Mouse (Mus musculus) left cerebral cortex, postnatal 10 days (tissue): Measurements from ENCODE around the gene Nmt1. TPM values are rescaled to one million over a fixed set of nuclear protein-coding genes. Genes with fewer than 3 reads are reported as not detected.
A peak's percentile ranks its signal among the peaks of the same experiment; 100 is the strongest.

Source experiments
- DNase-seq, 2 experiments: peaks; one replicate each; pipeline ENCODE4 v3.0.0; 2021 to 2022; ENCODE audit warnings: low spot score in 2 of 2, mixed read lengths in 1 of 2; ENCODE audit errors: extremely low spot score in 1 of 2
- intact Hi-C: fragments of 180-260 bp; cut with DNase I; formaldehyde crosslinking; loops from one replicate; pipeline ENCODE4 v1.15.1; 2025
- microRNA-seq: library from miRNA; unstranded; fragments of <30 nt; microRNA quantifications from one replicate; pipeline ENCODE4 v1.2.0, GENCODE M21; 2022
- total RNA-seq, 2 experiments: library from RNA; stranded (reverse); gene quantifications; 2 replicates each; pipeline ENCODE4 v1.2.3; 2021

Nmt1 gene
- total RNA-seq, 2 experiments from 2014 or later = 82.8 to 83.1 TPM

DNA sequence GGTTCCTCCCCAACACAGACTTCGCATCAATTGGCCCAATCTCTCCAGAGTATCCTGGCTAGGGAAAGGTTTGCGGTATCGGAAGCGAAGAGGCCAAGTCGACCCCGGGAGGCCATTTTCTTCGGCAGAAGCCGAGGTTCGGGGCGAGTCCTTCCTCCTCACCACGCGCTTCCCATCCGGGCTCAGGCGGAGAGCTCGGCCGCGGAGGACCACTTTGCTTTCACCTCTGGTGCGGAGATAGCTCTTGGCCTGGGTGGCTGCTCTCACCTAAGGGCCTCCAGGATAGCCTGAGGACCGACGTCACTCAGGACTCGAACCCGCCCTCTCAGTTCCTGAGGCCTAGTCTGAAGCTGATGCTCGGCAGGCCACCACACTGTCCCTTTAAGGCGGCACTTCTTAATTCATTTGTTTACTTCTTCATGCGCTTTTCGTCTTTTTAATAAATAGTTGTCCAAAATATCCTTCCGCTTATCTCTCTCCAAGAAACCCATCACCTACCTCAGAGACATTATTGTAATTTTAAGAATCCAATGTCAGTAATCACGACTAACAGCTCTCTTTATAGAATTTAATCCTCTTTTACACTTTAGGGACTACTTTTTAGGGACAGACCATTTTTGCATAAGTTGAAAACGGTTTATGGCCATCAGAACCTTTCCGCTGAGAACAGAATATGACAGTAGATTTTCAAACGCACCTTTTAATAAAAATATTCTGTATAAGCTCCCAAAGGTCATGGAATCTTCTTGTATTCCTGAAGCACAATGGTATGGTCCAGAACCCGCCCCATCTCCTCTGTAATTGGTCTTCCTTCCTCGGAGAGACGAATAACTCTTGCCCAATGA, 87.4 kb downstream of the Nmt1 start:
- intact Hi-C loops = loop anchor here (2.0 kb wide), 2 partner anchors 17 to 43 kb away; partner anchors contain the start of gene Hexim2
- DNase-seq = peak; percentile 84 to 88

DNA sequence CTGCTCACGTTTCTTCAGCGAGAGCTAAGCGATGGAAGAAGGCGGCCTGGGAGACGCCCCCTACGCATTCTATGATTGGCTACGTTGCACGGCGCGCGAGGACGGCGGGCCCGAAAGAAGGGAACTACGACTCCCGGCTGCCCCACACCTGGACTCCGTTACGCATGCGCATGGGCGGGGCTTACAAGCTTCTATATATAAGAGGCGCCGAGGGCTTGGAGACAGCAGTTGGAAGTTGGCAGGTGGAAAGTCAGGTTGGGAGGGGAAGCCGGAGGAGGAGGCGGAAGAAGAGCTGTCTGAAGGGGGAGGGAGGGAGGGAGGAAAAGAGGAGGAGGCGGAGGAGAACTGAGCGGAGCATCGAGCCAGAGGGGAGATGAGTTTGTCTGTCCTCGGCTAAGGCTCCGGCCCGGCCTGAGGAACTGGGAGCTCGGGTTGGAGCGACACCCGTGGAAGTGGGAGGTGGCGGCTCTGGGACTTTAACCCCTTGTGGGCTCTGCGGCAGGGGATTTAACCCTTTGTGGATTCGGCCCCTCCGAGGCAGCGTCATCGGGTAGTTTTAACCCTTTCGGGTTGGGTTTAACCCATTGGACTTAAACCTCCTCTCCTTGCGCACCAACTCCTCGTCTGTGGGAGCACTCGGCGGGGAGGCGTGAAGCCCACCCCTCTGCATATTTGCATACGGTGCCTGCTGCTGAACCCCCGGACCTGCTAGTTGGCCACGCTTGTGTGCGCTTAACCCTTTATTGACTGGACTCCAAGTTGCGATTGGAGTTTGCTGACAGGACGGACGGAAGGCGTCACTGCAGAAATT, 88.2 kb downstream of the Nmt1 start, which contains the start of gene Hexim1:
TSS of gene Hexim1 (plus strand) at position 224 of the 811 bp plus-strand sequence.
- intact Hi-C loops = loop anchor here (2.0 kb wide), 2 partner anchors 17 to 43 kb away; partner anchors contain the start of gene Hexim2
- DNase-seq = peak; percentile 99 to 100

DNA sequence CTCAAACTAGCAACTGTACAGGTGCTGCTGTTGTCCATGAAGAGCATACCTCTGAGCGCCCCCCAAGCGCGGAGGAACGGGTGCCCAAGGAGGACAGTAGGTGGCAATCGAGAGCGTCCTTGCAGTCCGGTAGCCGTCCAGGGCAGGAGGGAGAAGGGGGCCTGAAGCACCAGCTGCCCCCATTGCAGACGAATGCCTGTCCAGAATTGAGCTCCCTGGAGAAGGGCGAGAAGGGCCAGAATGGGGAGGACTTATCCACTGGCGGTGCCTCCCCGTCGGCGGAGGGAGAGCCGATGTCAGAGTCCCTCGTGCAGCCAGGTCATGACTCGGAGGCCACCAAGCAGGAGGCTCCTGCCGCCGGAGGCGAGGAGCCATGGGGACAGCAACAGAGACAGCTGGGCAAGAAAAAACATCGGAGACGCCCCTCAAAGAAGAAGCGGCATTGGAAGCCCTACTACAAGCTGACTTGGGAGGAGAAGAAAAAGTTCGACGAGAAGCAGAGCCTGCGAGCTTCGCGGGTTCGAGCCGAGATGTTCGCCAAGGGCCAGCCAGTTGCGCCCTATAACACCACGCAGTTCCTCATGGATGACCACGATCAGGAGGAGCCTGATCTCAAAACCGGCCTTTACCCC, 89.1 kb downstream of the Nmt1 start:
- DNase-seq = peak; percentile 67 to 87
- intact Hi-C loops = loop anchor here (2.0 kb wide), 2 partner anchors 16 to 42 kb away; partner anchors contain the start of gene Hexim2

DNA sequence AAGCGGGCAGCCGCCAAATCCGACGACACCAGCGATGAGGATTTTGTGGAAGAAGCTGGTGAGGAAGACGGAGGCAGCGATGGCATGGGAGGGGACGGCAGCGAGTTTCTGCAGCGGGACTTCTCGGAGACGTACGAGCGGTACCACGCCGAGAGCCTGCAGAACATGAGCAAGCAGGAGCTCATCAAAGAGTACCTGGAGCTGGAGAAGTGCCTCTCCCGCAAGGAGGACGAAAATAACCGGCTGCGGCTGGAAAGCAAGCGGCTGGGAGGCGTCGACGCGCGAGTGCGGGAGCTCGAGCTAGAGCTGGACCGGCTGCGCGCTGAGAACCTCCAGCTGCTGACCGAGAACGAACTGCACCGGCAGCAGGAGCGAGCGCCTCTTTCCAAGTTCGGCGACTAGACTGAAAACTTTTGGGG, 89.6 kb downstream of the Nmt1 start:
- intact Hi-C loops = loop anchor here (2.0 kb wide), 2 partner anchors 15 to 41 kb away; partner anchors contain the start of gene Hexim2
- peak in 1 of 2 experiments; percentile 66 for DNase-seq

Small RNA genes lying within 50 kb of the gene (microRNA-seq; reads per million reads assigned to microRNA genes)
- not detected for gene Mir6931

Other genes starting within 250 kb of the Nmt1 start
- gene Gjc1, start 208.5 kb upstream of the Nmt1 start, total RNA-seq = 10 to 100 TPM; 19.7 to 26.1 TPM
- gene Higd1b, start 192.3 kb upstream of the Nmt1 start, total RNA-seq = 1 to 10 TPM; 7.9 to 8.1 TPM
- gene Eftud2, start 147.2 kb upstream of the Nmt1 start, total RNA-seq = 100 to 1,000 TPM; 101 to 102 TPM
- gene Ccdc103, start 147.0 kb upstream of the Nmt1 start, total RNA-seq = 1 to 10 TPM; 1.3 to 1.6 TPM
- gene Fam187a, start 143.0 kb upstream of the Nmt1 start, total RNA-seq = not detected
- 100 to 1,000 TPM; 109 to 117 TPM for gene Gfap, start 127.3 kb upstream of the Nmt1 start, total RNA-seq
- gene Kif18b, start 103.1 kb upstream of the Nmt1 start, total RNA-seq = 1 to 10 TPM; 1.2 to 1.9 TPM
- gene C1ql1, start 81.5 kb upstream of the Nmt1 start, total RNA-seq = 10 to 100 TPM; 19.7 to 23.9 TPM
- gene Dcakd, start 143 bp downstream of the Nmt1 start, total RNA-seq = 10 to 100 TPM; 97.2 to 97.4 TPM
- gene Plcd3, start 73.5 kb downstream of the Nmt1 start, total RNA-seq = 10 to 100 TPM; 15.1 to 16.4 TPM
- 10 to 100 TPM; 70.0 to 80.0 TPM for gene Acbd4, start 73.5 kb downstream of the Nmt1 start, total RNA-seq
- gene Hexim1, start 88.0 kb downstream of the Nmt1 start, total RNA-seq = 10 to 100 TPM; 31.8 to 33.9 TPM
- gene Hexim2, start 104.2 kb downstream of the Nmt1 start, total RNA-seq = 10 to 100 TPM; 20.1 to 20.7 TPM
- 10 to 100 TPM; 79.5 to 80.7 TPM for gene Fmnl1, start 142.9 kb downstream of the Nmt1 start, total RNA-seq
- gene 1700023F06Rik, start 180.4 kb downstream of the Nmt1 start, total RNA-seq = 1 to 10 TPM; 1.3 to 1.7 TPM
- 1 to 10 TPM; 1.6 to 2.0 TPM for gene Spata32, start 190.2 kb downstream of the Nmt1 start, total RNA-seq
- 1 to 10 TPM; 2.9 to 3.5 TPM for gene Map3k14, start 239.3 kb downstream of the Nmt1 start, total RNA-seq